Mouse (Mus musculus): ENCODE data around the gene Med27. TPM values are rescaled to one million over a fixed set of nuclear protein-coding genes. Genes with fewer than 3 reads are reported as not detected.
A peak's percentile ranks its signal among the peaks of the same experiment; 100 is the strongest.

The Med27 gene
- polyA plus RNA-seq, 1 experiment: 25.9 TPM

DNA sequence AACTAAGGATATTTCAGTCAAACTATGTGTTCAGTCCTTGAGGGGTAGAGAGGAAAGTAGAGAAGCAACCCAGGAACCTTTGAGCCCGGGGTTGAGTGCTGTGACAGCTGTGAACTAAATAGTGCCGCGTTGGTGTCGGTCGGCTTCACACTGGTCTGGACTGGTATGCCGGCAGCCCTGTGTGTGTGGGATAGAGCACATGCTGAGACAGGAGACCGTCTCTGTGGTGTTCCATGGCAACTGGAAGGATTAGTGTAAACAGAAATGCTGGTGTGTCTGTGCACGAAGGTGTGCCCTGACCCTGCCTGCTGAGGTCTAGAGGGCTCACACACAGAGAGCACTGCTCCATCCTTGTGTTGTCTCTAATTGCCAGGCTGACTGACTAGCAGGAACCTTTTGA lies 135.2 kb downstream of the Med27 start:
- 50% methylated on average over 8 of the region's 8 CpGs for WGBS
- Histone ChIP-seq H3K4me3 (ENCODE audit: insufficient read depth, low read depth, low read length) (no peak overlapping the region), H3K27me3 (replicated peaks; ENCODE audit: control insufficient read depth, insufficient read depth, low read length) (no peaks in the 10 kb centered on the region), H3K36me3 (ENCODE audit: control insufficient read depth, insufficient read depth, low read length) (no peaks in the 10 kb centered on the region), H3K27ac (ENCODE audit: insufficient read depth, low read depth, low read length) (no peak overlapping the region), H3K4me1 (ENCODE audit: control insufficient read depth, insufficient read depth, low read length) (peaks cover 16% of the 10 kb centered on the region)
- no peak for TF ChIP-seq CTCF (conservative IDR thresholded peaks at IDR 0.05; ENCODE audit: insufficient read depth, insufficient read length, low read depth, low read length)
- no peak for TF ChIP-seq POLR2A (IDR thresholded peaks at IDR 0.05; ENCODE audit: low read depth, low read length)
- DNase-seq: no peak

DNA sequence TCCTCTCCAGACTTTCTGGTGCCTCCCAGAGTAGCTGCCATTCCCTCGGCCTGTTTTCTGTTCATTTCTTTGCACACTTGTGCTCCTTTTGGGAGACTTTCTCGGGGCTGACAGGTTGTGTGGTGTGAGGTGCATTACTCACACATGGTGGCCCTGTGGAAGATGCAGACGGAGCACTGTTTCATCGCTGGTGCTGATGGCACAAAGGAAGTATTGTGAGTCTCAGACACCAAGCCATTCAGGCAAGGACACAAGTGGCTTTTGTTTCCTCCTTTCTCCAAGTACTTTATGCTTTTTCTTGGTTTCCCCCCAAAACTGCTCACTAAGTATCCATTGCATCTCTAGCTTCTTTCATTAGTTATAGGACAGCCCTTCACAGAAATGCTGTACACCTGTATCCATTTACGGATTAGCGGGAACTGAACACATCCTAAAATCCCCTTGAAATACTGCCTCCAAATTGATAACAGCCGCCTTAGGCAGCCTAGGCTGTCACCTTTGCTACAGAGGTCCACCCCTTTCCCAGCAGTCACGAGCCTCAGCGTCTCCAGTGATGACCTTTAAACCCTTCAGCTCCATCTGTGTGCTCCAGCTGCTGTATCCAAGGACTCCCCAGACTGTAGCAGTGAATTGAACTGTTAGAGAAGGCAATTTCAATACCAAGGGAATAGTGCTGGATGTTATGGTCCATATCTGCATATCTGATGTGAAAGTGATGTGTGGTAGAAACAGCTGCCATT lies 136.5 kb downstream of the Med27 start:
- Histone ChIP-seq H3K4me3 (ENCODE audit: insufficient read depth, low read depth, low read length) (no peak overlapping the region), H3K27me3 (replicated peaks; ENCODE audit: control insufficient read depth, insufficient read depth, low read length) (no peaks in the 10 kb centered on the region), H3K27ac (ENCODE audit: insufficient read depth, low read depth, low read length) (no peak overlapping the region), H3K36me3 (ENCODE audit: control insufficient read depth, insufficient read depth, low read length) (no peaks in the 10 kb centered on the region), H3K4me1 (ENCODE audit: control insufficient read depth, insufficient read depth, low read length) (peaks cover 27% of the 10 kb centered on the region)
- peak; percentile 75 for DNase-seq
- 71% methylated on average over 9 of the region's 9 CpGs for whole genome bisulfite sequencing
- TF ChIP-seq CTCF (conservative IDR thresholded peaks at IDR 0.05; ENCODE audit: insufficient read depth, insufficient read length, low read depth, low read length) (no peak), POLR2A (IDR thresholded peaks at IDR 0.05; ENCODE audit: low read depth, low read length) (no peak)

DNA sequence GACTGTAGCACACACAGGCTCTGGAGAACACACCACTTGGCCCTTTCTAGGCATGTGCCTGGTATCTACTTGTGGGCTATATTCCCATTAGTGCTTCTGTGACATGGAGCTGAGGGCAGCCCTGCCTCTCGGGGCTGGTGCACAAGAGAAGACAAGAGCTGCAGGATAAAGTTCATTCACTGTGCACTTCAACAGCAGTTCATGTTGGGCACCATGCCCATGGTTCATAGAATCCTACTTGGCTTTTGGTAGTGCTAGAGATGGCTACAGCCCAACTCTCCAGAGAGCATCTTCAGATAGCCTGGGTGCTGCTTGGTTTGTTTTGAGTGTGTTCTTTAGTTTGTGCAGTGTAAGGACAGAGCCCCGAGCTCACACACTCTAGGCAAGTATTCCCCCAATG lies 138.9 kb downstream of the Med27 start:
- whole genome bisulfite sequencing: 69% methylated on average over 2 of the region's 2 CpGs
- no peaks in the 10 kb centered on the region for H3K36me3 ChIP-seq (ENCODE audit: control insufficient read depth, insufficient read depth, low read length)
- peak; percentile 94 for DNase-seq
- peaks cover 27% of the 10 kb centered on the region for H3K4me1 ChIP-seq (ENCODE audit: control insufficient read depth, insufficient read depth, low read length)
- no peaks in the 10 kb centered on the region for H3K27me3 ChIP-seq (replicated peaks; ENCODE audit: control insufficient read depth, insufficient read depth, low read length)
- H3K27ac ChIP-seq (ENCODE audit: insufficient read depth, low read depth, low read length): no peak overlapping the region
- H3K4me3 ChIP-seq (ENCODE audit: insufficient read depth, low read depth, low read length): no peak overlapping the region
- TF ChIP-seq CTCF (conservative IDR thresholded peaks at IDR 0.05; ENCODE audit: insufficient read depth, insufficient read length, low read depth, low read length): no peak
- TF ChIP-seq POLR2A (IDR thresholded peaks at IDR 0.05; ENCODE audit: low read depth, low read length): no peak

DNA sequence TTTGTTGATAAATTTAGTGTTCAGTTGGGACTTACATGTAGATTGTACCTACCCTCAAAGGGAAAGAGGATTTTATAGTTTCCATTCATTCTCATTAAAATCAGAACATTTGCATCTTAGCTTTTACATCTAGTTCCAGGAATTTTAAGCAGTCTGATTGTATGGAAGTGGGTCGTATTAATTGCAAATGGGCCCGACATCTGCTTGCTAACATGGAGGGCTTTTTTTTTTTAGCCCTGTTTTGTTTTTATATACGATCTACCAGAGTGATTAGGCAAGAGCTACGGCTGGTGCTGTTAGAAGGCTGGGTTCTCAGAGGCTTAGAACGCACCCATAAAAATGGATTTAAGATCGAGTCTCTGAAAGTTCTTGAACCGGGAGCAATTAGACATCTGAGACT lies 139.9 kb downstream of the Med27 start:
- WGBS: 77% methylated on average over 7 of the region's 7 CpGs
- no peak for TF ChIP-seq CTCF (conservative IDR thresholded peaks at IDR 0.05; ENCODE audit: insufficient read depth, insufficient read length, low read depth, low read length)
- TF ChIP-seq POLR2A (IDR thresholded peaks at IDR 0.05; ENCODE audit: low read depth, low read length): no peak
- DNase-seq: no peak

DNA sequence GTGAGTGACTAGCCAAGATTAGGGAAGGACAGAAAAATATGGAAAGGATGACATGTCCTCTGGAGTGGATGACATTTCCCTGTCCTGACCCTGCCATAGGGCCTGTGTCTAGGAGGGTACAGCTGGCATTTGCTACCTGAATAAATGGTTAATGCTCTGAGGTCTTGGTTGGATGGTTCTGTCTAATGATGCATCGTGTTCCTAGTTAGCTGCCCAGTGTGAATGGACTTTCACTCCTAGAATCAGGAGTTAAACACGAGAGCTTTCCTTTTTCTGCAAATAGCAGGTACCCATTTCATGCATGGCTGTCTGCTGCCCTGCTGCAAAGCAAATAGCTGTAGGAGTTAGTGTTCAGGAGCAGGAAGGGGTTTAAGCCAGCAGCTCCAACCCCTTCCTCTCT lies 141.0 kb downstream of the Med27 start:
- Histone ChIP-seq H3K4me1 (ENCODE audit: control insufficient read depth, insufficient read depth, low read length) (peaks cover 33% of the 10 kb centered on the region), H3K27ac (ENCODE audit: insufficient read depth, low read depth, low read length) (peak overlapping the region; percentile 83), H3K36me3 (ENCODE audit: control insufficient read depth, insufficient read depth, low read length) (no peaks in the 10 kb centered on the region), H3K27me3 (replicated peaks; ENCODE audit: control insufficient read depth, insufficient read depth, low read length) (no peaks in the 10 kb centered on the region), H3K4me3 (ENCODE audit: insufficient read depth, low read depth, low read length) (no peak overlapping the region)
- TF ChIP-seq CTCF (conservative IDR thresholded peaks at IDR 0.05; ENCODE audit: insufficient read depth, insufficient read length, low read depth, low read length) (no peak), POLR2A (IDR thresholded peaks at IDR 0.05; ENCODE audit: low read depth, low read length) (no peak)
- DNase-seq: peak; percentile 87
- 44% methylated on average over 2 of the region's 2 CpGs for WGBS

More for the DNA sequence above, 139.9 kb downstream of the Med27 start:
- H3K4me3 ChIP-seq (ENCODE audit: insufficient read depth, low read depth, low read length): no peak overlapping the region
- peaks cover 29% of the 10 kb centered on the region for H3K4me1 ChIP-seq (ENCODE audit: control insufficient read depth, insufficient read depth, low read length)
- no peaks in the 10 kb centered on the region for H3K36me3 ChIP-seq (ENCODE audit: control insufficient read depth, insufficient read depth, low read length)
- H3K27ac ChIP-seq (ENCODE audit: insufficient read depth, low read depth, low read length): no peak overlapping the region
- H3K27me3 ChIP-seq (replicated peaks; ENCODE audit: control insufficient read depth, insufficient read depth, low read length): no peaks in the 10 kb centered on the region

DNA sequence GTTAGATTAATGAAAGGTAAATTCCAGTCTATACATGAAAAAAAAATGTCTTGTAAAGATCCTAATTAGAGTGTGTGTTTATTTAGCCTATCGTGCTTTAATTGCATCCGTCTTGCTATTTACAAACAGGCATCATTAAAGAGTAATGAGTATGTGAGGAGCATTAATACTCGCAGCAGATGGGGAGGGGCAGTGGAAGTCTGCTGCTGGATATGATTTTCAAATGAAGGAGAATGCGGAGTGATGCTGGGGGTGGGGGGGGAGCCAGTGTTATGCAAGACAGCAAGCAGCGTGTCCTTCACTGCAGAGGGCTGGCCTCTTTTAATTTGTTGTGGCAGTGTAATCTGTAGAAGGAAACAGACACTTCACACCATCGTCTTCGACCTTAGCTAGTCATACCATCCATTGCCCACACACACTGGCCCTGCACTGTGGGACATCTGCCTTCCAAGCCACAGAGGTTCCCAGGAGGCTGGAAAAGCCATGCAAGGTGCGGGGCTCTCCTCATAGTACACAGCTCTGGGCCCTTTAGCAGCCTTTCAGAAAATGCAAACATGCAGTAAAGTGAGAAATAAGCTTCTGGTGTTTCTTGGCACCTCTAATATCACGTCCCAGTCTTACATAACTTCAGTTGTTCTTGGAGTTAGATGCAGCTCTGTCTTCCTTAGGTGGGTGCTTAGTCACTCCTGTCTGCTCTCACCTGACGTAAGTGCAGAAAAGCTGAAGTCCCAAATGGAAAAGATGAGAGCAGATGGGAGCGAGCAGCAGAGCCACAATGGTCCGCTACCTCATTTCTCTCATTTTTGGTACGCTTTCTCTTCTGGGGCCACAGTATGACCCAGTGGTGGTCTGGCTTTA lies 142.0 kb downstream of the Med27 start:
- WGBS: 74% methylated on average over 13 of the region's 13 CpGs
- Histone ChIP-seq H3K4me3 (ENCODE audit: insufficient read depth, low read depth, low read length) (no peak overlapping the region), H3K36me3 (ENCODE audit: control insufficient read depth, insufficient read depth, low read length) (no peaks in the 10 kb centered on the region), H3K4me1 (ENCODE audit: control insufficient read depth, insufficient read depth, low read length) (peaks cover 30% of the 10 kb centered on the region), H3K27me3 (replicated peaks; ENCODE audit: control insufficient read depth, insufficient read depth, low read length) (no peaks in the 10 kb centered on the region), H3K27ac (ENCODE audit: insufficient read depth, low read depth, low read length) (no peak overlapping the region)
- no peak for DNase-seq
- TF ChIP-seq POLR2A (IDR thresholded peaks at IDR 0.05; ENCODE audit: low read depth, low read length) (no peak), CTCF (conservative IDR thresholded peaks at IDR 0.05; ENCODE audit: insufficient read depth, insufficient read length, low read depth, low read length) (no peak)

DNA sequence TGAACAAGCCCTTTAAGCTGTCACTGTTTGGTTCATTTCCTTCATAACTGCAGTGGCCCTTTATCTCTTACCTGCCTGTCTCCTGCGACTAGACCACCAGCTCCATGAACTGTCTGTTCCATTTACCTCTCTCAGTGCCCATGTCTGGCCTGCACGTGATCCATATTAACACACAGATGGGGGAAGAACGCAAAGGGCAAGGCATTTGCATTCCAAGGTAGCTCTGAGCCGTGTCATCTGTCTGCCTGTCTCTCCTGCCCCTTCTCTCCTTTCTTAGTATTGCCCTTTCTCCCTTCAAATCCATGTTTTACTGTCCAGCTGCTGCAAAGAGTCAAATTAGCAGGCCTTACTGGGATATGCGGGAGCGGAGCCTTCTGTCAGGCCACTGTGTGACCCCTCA lies 145.0 kb downstream of the Med27 start:
- H3K4me3 ChIP-seq (ENCODE audit: insufficient read depth, low read depth, low read length): no peak overlapping the region
- H3K36me3 ChIP-seq (ENCODE audit: control insufficient read depth, insufficient read depth, low read length): no peaks in the 10 kb centered on the region
- TF ChIP-seq CTCF (conservative IDR thresholded peaks at IDR 0.05; ENCODE audit: insufficient read depth, insufficient read length, low read depth, low read length) (no peak), POLR2A (IDR thresholded peaks at IDR 0.05; ENCODE audit: low read depth, low read length) (no peak)
- H3K27ac ChIP-seq (ENCODE audit: insufficient read depth, low read depth, low read length): no peak overlapping the region
- H3K27me3 ChIP-seq (replicated peaks; ENCODE audit: control insufficient read depth, insufficient read depth, low read length): no peaks in the 10 kb centered on the region
- 57% methylated on average over 6 of the region's 6 CpGs for WGBS
- H3K4me1 ChIP-seq (ENCODE audit: control insufficient read depth, insufficient read depth, low read length): peaks cover 23% of the 10 kb centered on the region
- peak; percentile 46 for DNase-seq

Data from kidney, adult 2 months (tissue).